Mouse (Mus musculus): ENCODE results near the gene Trim60. TPM values are rescaled to one million over a fixed set of nuclear protein-coding genes. Genes with fewer than 3 reads are reported as not detected.

The Trim60 gene
- polyA plus RNA-seq, 1 experiment from 2014 or later: 0.07 TPM

GRCm38 (mm10) chr8:64959025-64959424 is 59.4 kb downstream of the Trim60 start:
- no peak for TF ChIP-seq CTCF (IDR thresholded peaks at IDR 0.05; ENCODE audit: low read depth)
- H3K36me3 ChIP-seq (ENCODE audit: insufficient read depth, low read length): 0 out of 2 replicates have a peak, but pooled peaks cover 3% of the 10 kb centered on the region
- no peaks in the 10 kb centered on the region for H3K9me3 ChIP-seq (replicated peaks; ENCODE audit: low read length)
- H3K27ac ChIP-seq: no peak overlapping the region
- DNase-seq (ENCODE audit: low spot score) (no peak), ATAC-seq (replicated peaks; ENCODE audit: low FRiP score, low read depth) (no peak)
- 74% methylated on average over 9 of the region's 9 CpGs for WGBS
- H3K4me3 ChIP-seq (replicated peaks; ENCODE audit: low read depth, low read length): no peak overlapping the region
- H3K27me3 ChIP-seq (ENCODE audit: insufficient read depth, low read length): no peaks in the 10 kb centered on the region
- H3K9ac ChIP-seq (ENCODE audit: low read depth, low read length): no peak overlapping the region
- H3K4me1 ChIP-seq (replicated peaks; ENCODE audit: insufficient read depth, low read length): no peaks in the 10 kb centered on the region
- H3K4me2 ChIP-seq (ENCODE audit: low read length): no peak overlapping the region

GRCm38 (mm10) chr8:64952101-64952500 is 66.3 kb downstream of the Trim60 start:
- Histone ChIP-seq H3K4me2 (ENCODE audit: low read length) (no peak overlapping the region), H3K4me3 (replicated peaks; ENCODE audit: low read depth, low read length) (no peak overlapping the region), H3K27me3 (ENCODE audit: insufficient read depth, low read length) (no peaks in the 10 kb centered on the region), H3K36me3 (ENCODE audit: insufficient read depth, low read length) (no peaks in the 10 kb centered on the region), H3K4me1 (replicated peaks; ENCODE audit: insufficient read depth, low read length) (no peaks in the 10 kb centered on the region), H3K9me3 (replicated peaks; ENCODE audit: low read length) (no peaks in the 10 kb centered on the region), H3K27ac (no peak overlapping the region), H3K9ac (ENCODE audit: low read depth, low read length) (no peak overlapping the region)
- TF ChIP-seq CTCF (IDR thresholded peaks at IDR 0.05; ENCODE audit: low read depth): no peak
- WGBS: 90% methylated on average over 6 of the region's 6 CpGs
- no peak for DNase-seq (ENCODE audit: low spot score)
- no peak for ATAC-seq (replicated peaks; ENCODE audit: low FRiP score, low read depth)

Other genes with a start within 250 kb of the Trim60 start
- 18.2 and 20.9 TPM in 2 replicates for gene Klhl2, start 168.6 kb downstream of the Trim60 start, polyA plus RNA-seq (2015; fragmentation: Nextera tagmentation; extraction: Ambion mirVana)
- gene Tmem192, start 71.4 kb downstream of the Trim60 start, polyA plus RNA-seq (2015; fragmentation: Nextera tagmentation; extraction: Ambion mirVana): 50.0 and 50.3 TPM in 2 replicates
- gene Trim75, start 30.8 kb downstream of the Trim60 start, polyA plus RNA-seq (2015; fragmentation: Nextera tagmentation; extraction: Ambion mirVana): not detected in 2 replicates
- 0.22 and 0.53 TPM in 2 replicates for gene Trim61, start 61 bp downstream of the Trim60 start, polyA plus RNA-seq (2015; fragmentation: Nextera tagmentation; extraction: Ambion mirVana)
- gene Apela, start 18.8 kb upstream of the Trim60 start, polyA plus RNA-seq (2015; fragmentation: Nextera tagmentation; extraction: Ambion mirVana): 25.6 and 28.7 TPM in 2 replicates
- gene Gm10663, start 56.4 kb upstream of the Trim60 start, polyA plus RNA-seq (2015; fragmentation: Nextera tagmentation; extraction: Ambion mirVana): not detected in 2 replicates
- gene BC030870, start 111.0 kb upstream of the Trim60 start, polyA plus RNA-seq (2015; fragmentation: Nextera tagmentation; extraction: Ambion mirVana): 0.29 and 0.32 TPM in 2 replicates

Measured in kidney, postnatal 0 days (tissue).